Mouse (Mus musculus) forebrain, embryonic 12.5 days (tissue): ENCODE data around the gene Gm38394. TPM values are rescaled to one million over a fixed set of nuclear protein-coding genes. Genes with fewer than 3 reads are reported as not detected.

Experiments used
- ATAC-seq: fragments of 200-750 bp; cut with Nextera tagmentation; 2 replicates; pipeline ENCODE4 v1.8.0; 2017; ENCODE audit warnings: moderate TSS enrichment; ENCODE audit not compliant: low FRiP score
- H3K27ac ChIP-seq: fragments of 300-500 bp; sonication (generic); 2 replicates; pipeline ENCODE4 v1.5.1; 2016; ENCODE audit warnings: mild to moderate bottlenecking
- H3K27me3 ChIP-seq: fragments of 300-500 bp; sonication (generic); 2 replicates; pipeline ENCODE4 v1.6.1; 2016; ENCODE audit warnings: mild to moderate bottlenecking
- H3K36me3 ChIP-seq: fragments of 300-500 bp; sonication (generic); replicated peaks from 2 replicates; pipeline ENCODE4 v1.6.1; 2016; ENCODE audit warnings: mild to moderate bottlenecking
- H3K4me1 ChIP-seq: fragments of 300-500 bp; sonication (generic); 2 replicates; pipeline ENCODE4 v1.6.1; 2016
- H3K4me2 ChIP-seq: fragments of 300-500 bp; sonication (generic); 2 replicates; pipeline ENCODE4 v1.6.1; 2016; ENCODE audit warnings: mild to moderate bottlenecking, moderate library complexity
- H3K4me3 ChIP-seq: fragments of 300-500 bp; sonication (generic); replicated peaks from 2 replicates; pipeline ENCODE4 v1.5.1; 2016; ENCODE audit warnings: mild to moderate bottlenecking
- H3K9ac ChIP-seq: fragments of 300-500 bp; sonication (generic); 2 replicates; pipeline ENCODE4 v1.6.1; 2016; ENCODE audit warnings: mild to moderate bottlenecking
- H3K9me3 ChIP-seq: fragments of 300-500 bp; sonication (generic); 2 replicates; pipeline ENCODE4 v1.6.1; 2016
- WGBS: fragments of 180-500 bp; shearing (Covaris S2); methylation state at CpG from one replicate; pipeline ENCODE4 v1.1.7; 2016; 5-methylcytosine and 5-hydroxymethylcytosine counted together
- polyA plus RNA-seq: library from polyadenylated mRNA; unstranded; fragments of >200 nt; fragmentation: Nextera tagmentation; extraction: Ambion mirVana; gene quantifications from 2 replicates; pipeline ENCODE4 v1.2.1, GENCODE M21; 2016

Gm38394 gene
- polyA plus RNA-seq, 1 experiment from 2014 or later, result 6.4 TPM

GRCm38 (mm10) chr1:133660466-133661202, 484 bp downstream of the Gm38394 start, which contains the start of gene Zbed6:
Gene Zbed6, minus strand, starts transcription at chr1:133660885.
- H3K27me3 ChIP-seq, result no peaks in the 10 kb centered on the region
- peak within 1 kb of the TSS; percentile 88 for H3K4me3 ChIP-seq
- H3K9ac ChIP-seq, result peak within 1 kb of the TSS; percentile 86
- H3K9me3 ChIP-seq, result no peaks in the 10 kb centered on the region
- peak; percentile 85 for ATAC-seq
- WGBS, result 2% methylated on average over 40 of the region's 41 CpGs
- H3K27ac ChIP-seq, result peak within 1 kb of the TSS; percentile 91
- H3K4me1 ChIP-seq, result peaks cover 39% of the 10 kb centered on the region
- peaks cover 29% of the 10 kb centered on the region for H3K36me3 ChIP-seq
- peak within 1 kb of the TSS; percentile 90 for H3K4me2 ChIP-seq

- H3K36me3 ChIP-seq, result peaks cover 32% of the 10 kb centered on the region
- H3K9ac ChIP-seq, result no peak overlapping the region
- peak overlapping the region; percentile 90; the same call in 1 of the 2 replicates for H3K4me2 ChIP-seq
- 90% methylated on average over 3 of the region's 3 CpGs for WGBS
- H3K27ac ChIP-seq, result no peak overlapping the region
- H3K4me1 ChIP-seq, result peaks cover 39% of the 10 kb centered on the region
- H3K27me3 ChIP-seq, result no peaks in the 10 kb centered on the region
- H3K9me3 ChIP-seq, result no peaks in the 10 kb centered on the region
- no peak overlapping the region for H3K4me3 ChIP-seq
- ATAC-seq, result no peak
These were observed 2.2 kb downstream of the Gm38394 start for GRCm38 (mm10) chr1:133658878-133659277.

GRCm38 (mm10) chr1:133656811-133657210, 4.3 kb downstream of the Gm38394 start:
- no peak overlapping the region for H3K27ac ChIP-seq
- H3K4me2 ChIP-seq, result no peak overlapping the region
- no peak overlapping the region for H3K9ac ChIP-seq
- no peak overlapping the region for H3K4me3 ChIP-seq
- peaks cover 33% of the 10 kb centered on the region for H3K36me3 ChIP-seq
- 87% methylated on average over 5 of the region's 5 CpGs for WGBS
- ATAC-seq, result no peak
- H3K4me1 ChIP-seq, result peaks cover 39% of the 10 kb centered on the region
- no peaks in the 10 kb centered on the region for H3K27me3 ChIP-seq
- no peaks in the 10 kb centered on the region for H3K9me3 ChIP-seq

GRCm38 (mm10) chr1:133653033-133653432, 8.1 kb downstream of the Gm38394 start:
- H3K9me3 ChIP-seq, result no peaks in the 10 kb centered on the region
- peaks cover 16% of the 10 kb centered on the region for H3K4me1 ChIP-seq
- 92% methylated on average over 1 of the region's 1 CpGs for WGBS
- no peak overlapping the region for H3K4me2 ChIP-seq
- peaks cover 26% of the 10 kb centered on the region for H3K36me3 ChIP-seq
- no peaks in the 10 kb centered on the region for H3K27me3 ChIP-seq
- no peak overlapping the region for H3K4me3 ChIP-seq
- ATAC-seq, result no peak
- H3K27ac ChIP-seq, result no peak overlapping the region
- no peak overlapping the region for H3K9ac ChIP-seq

GRCm38 (mm10) chr1:133650288-133651055, 10.6 kb downstream of the Gm38394 start:
- ATAC-seq, result no peak
- 93% methylated on average over 7 of the region's 7 CpGs for WGBS
- H3K4me2 ChIP-seq, result no peak overlapping the region
- no peaks in the 10 kb centered on the region for H3K9me3 ChIP-seq
- no peaks in the 10 kb centered on the region for H3K27me3 ChIP-seq
- H3K27ac ChIP-seq, result no peak overlapping the region
- H3K4me3 ChIP-seq, result no peak overlapping the region
- H3K4me1 ChIP-seq, result no peaks in the 10 kb centered on the region; the same call in 1 of the 2 replicates
- H3K9ac ChIP-seq, result no peak overlapping the region
- peaks cover 32% of the 10 kb centered on the region for H3K36me3 ChIP-seq

GRCm38 (mm10) chr1:133645652-133646051, 15.5 kb downstream of the Gm38394 start:
- Histone ChIP-seq H3K9ac (no peak overlapping the region), H3K4me2 (no peak overlapping the region), H3K27ac (no peak overlapping the region), H3K27me3 (no peaks in the 10 kb centered on the region), H3K36me3 (peaks cover 71% of the 10 kb centered on the region), H3K4me3 (no peak overlapping the region), H3K4me1 (no peaks in the 10 kb centered on the region), H3K9me3 (no peaks in the 10 kb centered on the region)
- no peak for ATAC-seq
- 93% methylated on average over 5 of the region's 5 CpGs for WGBS

GRCm38 (mm10) chr1:133641163-133641562, 20.0 kb downstream of the Gm38394 start:
- Histone ChIP-seq H3K4me3 (no peak overlapping the region), H3K4me1 (no peaks in the 10 kb centered on the region), H3K9me3 (no peaks in the 10 kb centered on the region), H3K27ac (no peak overlapping the region), H3K4me2 (no peak overlapping the region), H3K9ac (no peak overlapping the region), H3K27me3 (no peaks in the 10 kb centered on the region), H3K36me3 (peaks cover 97% of the 10 kb centered on the region)
- ATAC-seq, result no peak
- WGBS, result 88% methylated on average over 2 of the region's 2 CpGs

GRCm38 (mm10) chr1:133638517-133638916, 22.6 kb downstream of the Gm38394 start:
- Histone ChIP-seq H3K27ac (no peak overlapping the region), H3K4me1 (no peaks in the 10 kb centered on the region), H3K4me2 (no peak overlapping the region), H3K9me3 (no peaks in the 10 kb centered on the region), H3K27me3 (no peaks in the 10 kb centered on the region), H3K4me3 (no peak overlapping the region), H3K9ac (no peak overlapping the region), H3K36me3 (peaks cover 95% of the 10 kb centered on the region)
- no peak for ATAC-seq
- 92% methylated on average over 6 of the region's 6 CpGs for WGBS

GRCm38 (mm10) chr1:133632168-133632567, 28.9 kb downstream of the Gm38394 start:
- no peak for ATAC-seq
- no peak overlapping the region for H3K4me2 ChIP-seq
- H3K36me3 ChIP-seq, result peaks cover 89% of the 10 kb centered on the region

GRCm38 (mm10) chr1:133625052-133625451, 36.1 kb downstream of the Gm38394 start:
- WGBS, result 80% methylated on average over 2 of the region's 2 CpGs
- Histone ChIP-seq H3K4me2 (no peak overlapping the region), H3K9ac (no peak overlapping the region), H3K4me3 (no peak overlapping the region), H3K4me1 (no peaks in the 10 kb centered on the region), H3K9me3 (no peaks in the 10 kb centered on the region), H3K36me3 (peaks cover 90% of the 10 kb centered on the region), H3K27ac (no peak overlapping the region), H3K27me3 (no peaks in the 10 kb centered on the region)
- no peak for ATAC-seq

More at GRCm38 (mm10) chr1:133632168-133632567, 28.9 kb downstream of the Gm38394 start:
- WGBS, result 93% methylated on average over 2 of the region's 2 CpGs
- Histone ChIP-seq H3K27ac (no peak overlapping the region), H3K4me3 (no peak overlapping the region), H3K9ac (no peak overlapping the region), H3K4me1 (no peaks in the 10 kb centered on the region), H3K9me3 (no peaks in the 10 kb centered on the region), H3K27me3 (no peaks in the 10 kb centered on the region)

- Histone ChIP-seq H3K27ac (no peak overlapping the region), H3K4me1 (no peaks in the 10 kb centered on the region), H3K4me2 (no peak overlapping the region), H3K9me3 (no peaks in the 10 kb centered on the region), H3K9ac (no peak overlapping the region), H3K27me3 (no peaks in the 10 kb centered on the region), H3K4me3 (no peak overlapping the region), H3K36me3 (peaks cover 46% of the 10 kb centered on the region)
- WGBS, result 89% methylated on average over 8 of the region's 8 CpGs
- ATAC-seq, result no peak
These were observed 42.8 kb downstream of the Gm38394 start for GRCm38 (mm10) chr1:133618311-133618710.

GRCm38 (mm10) chr1:133617908-133618307, 43.2 kb downstream of the Gm38394 start:
- H3K9me3 ChIP-seq, result no peaks in the 10 kb centered on the region
- no peak overlapping the region for H3K9ac ChIP-seq
- H3K36me3 ChIP-seq, result peaks cover 42% of the 10 kb centered on the region
- no peaks in the 10 kb centered on the region for H3K27me3 ChIP-seq
- no peak overlapping the region for H3K4me2 ChIP-seq
- H3K4me1 ChIP-seq, result no peaks in the 10 kb centered on the region
- H3K27ac ChIP-seq, result no peak overlapping the region
- 61% methylated on average over 2 of the region's 2 CpGs for WGBS
- no peak overlapping the region for H3K4me3 ChIP-seq
- no peak for ATAC-seq
